Comparison of ENCODE assay signal across 22 mouse cellular contexts in the genomic region with DNA sequence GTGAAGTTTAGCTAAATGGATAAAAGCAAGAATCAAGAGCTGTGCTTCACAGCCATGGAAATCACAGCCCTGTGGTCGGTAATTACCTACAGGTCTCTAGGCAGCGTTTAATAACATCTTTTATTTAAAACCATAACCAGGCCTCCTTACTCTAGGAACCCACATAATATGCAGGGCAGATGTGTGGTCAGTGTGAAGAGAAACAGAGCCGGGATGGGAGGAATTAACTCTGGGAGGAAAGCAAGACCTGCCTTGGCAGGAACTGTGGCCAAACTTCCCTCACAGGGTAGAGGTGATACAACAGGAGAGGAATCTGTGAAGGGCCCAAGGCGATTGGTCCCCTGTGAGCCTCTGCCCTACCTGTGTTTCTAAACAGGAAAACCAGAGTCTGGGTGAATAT.
A peak's percentile ranks its signal among the peaks of the same experiment; 100 is the strongest.
DNase-seq lines count a peak whose midpoint lies in the region; ATAC-seq and TF ChIP-seq lines count a peak whose summit lies in the region.
"Had no signal": no experiment of that assay in that cellular context is flagged by ENCODE, and none has a peak within 500 bp of the region (broad histone marks: within the 10 kb centered on the region; RNA-seq: fewer than 3 reads in every experiment).

No protein-coding gene starts in this region.

- H3K9ac ChIP-seq in forebrain, embryonic 15.5 days (replicated peaks), result no peak overlapping the region
- no peak overlapping the region for H3K9ac ChIP-seq in embryonic facial prominence, embryonic 13.5 days
- no peak overlapping the region for H3K9ac ChIP-seq in limb, embryonic 12.5 days (replicated peaks)
- H3K9ac ChIP-seq: neural tube, embryonic 13.5 days had no signal

- DNase-seq in forebrain, embryonic 10.5 days (ENCODE audit: extremely low spot score, low spot score), result no peak
- DNase-seq in layer of hippocampus, adult 2 months (ENCODE audit: low spot score in 2 of 2), result no peak
- DNase-seq in layer of hippocampus, postnatal 10 days (ENCODE audit: low spot score in 2 of 2), result no peak
- DNase-seq in left cerebral cortex, adult 11 months (ENCODE audit: low spot score), result no peak
- DNase-seq in right cerebral cortex, adult 18-20 months, result no peak
- DNase-seq: adrenal gland, postnatal 10 days; cerebellum, postnatal 10 days; gastrocnemius, postnatal 25 days; heart, adult 2 months; heart, postnatal 36 days; kidney, adult 8-10 months; kidney, postnatal 14 days; left cerebral cortex, postnatal 4 days; spleen, adult 18-20 months; thymus, postnatal 25 days had no signal

- H3K36me3 ChIP-seq in forebrain, embryonic 10.5 days (replicated peaks), result peaks cover 43% of the 10 kb centered on the region
- no peaks in the 10 kb centered on the region for H3K36me3 ChIP-seq in forebrain, embryonic 15.5 days
- no peaks in the 10 kb centered on the region for H3K36me3 ChIP-seq in embryonic facial prominence, embryonic 13.5 days
- H3K36me3 ChIP-seq in limb, embryonic 12.5 days, result no peaks in the 10 kb centered on the region
- H3K36me3 ChIP-seq: neural tube, embryonic 13.5 days had no signal

- peak overlapping the region; percentile 94 for H3K27ac ChIP-seq in forebrain, embryonic 10.5 days
- no peak overlapping the region for H3K27ac ChIP-seq in forebrain, embryonic 15.5 days (replicated peaks)
- H3K27ac ChIP-seq in layer of hippocampus, adult 2 months, result peak overlapping the region; percentile 36; the same call in 1 of the 2 replicates
- peak overlapping the region; percentile 28; the same call in 1 of the 2 replicates for H3K27ac ChIP-seq in embryonic facial prominence, embryonic 13.5 days
- H3K27ac ChIP-seq in limb, embryonic 12.5 days, result peak overlapping the region; percentile 77
- H3K27ac ChIP-seq: heart, adult 2 months; left cerebral cortex, adult 2 months had no signal

- H3K27me3 ChIP-seq in forebrain, embryonic 10.5 days (ENCODE audit: poor library complexity, severe bottlenecking), result no peaks in the 10 kb centered on the region
- H3K27me3 ChIP-seq in forebrain, embryonic 15.5 days, result no peaks in the 10 kb centered on the region
- no peaks in the 10 kb centered on the region for H3K27me3 ChIP-seq in embryonic facial prominence, embryonic 13.5 days
- no peaks in the 10 kb centered on the region for H3K27me3 ChIP-seq in limb, embryonic 12.5 days
- H3K27me3 ChIP-seq: neural tube, embryonic 13.5 days; Patski had no signal

- no peak for TF ChIP-seq CTCF in layer of hippocampus, adult 2 months (conservative IDR thresholded peaks at IDR 0.05)

- no peaks in the 10 kb centered on the region for H3K9me3 ChIP-seq in forebrain, embryonic 10.5 days
- no peaks in the 10 kb centered on the region for H3K9me3 ChIP-seq in forebrain, embryonic 15.5 days
- H3K9me3 ChIP-seq in embryonic facial prominence, embryonic 13.5 days, result no peaks in the 10 kb centered on the region
- no peaks in the 10 kb centered on the region for H3K9me3 ChIP-seq in limb, embryonic 12.5 days
- H3K9me3 ChIP-seq: neural tube, embryonic 13.5 days had no signal

- WGBS in forebrain, embryonic 10.5 days, result 84% methylated on average over 4 of the region's 4 CpGs
- 77% methylated on average over 4 of the region's 4 CpGs for WGBS in forebrain, embryonic 15.5 days
- 49% methylated on average over 4 of the region's 4 CpGs for WGBS in embryonic facial prominence, embryonic 13.5 days
- 48% methylated on average over 4 of the region's 4 CpGs for WGBS in limb, embryonic 12.5 days

- no peak for ATAC-seq in forebrain, embryonic 15.5 days (replicated peaks)
- ATAC-seq in embryonic facial prominence, embryonic 13.5 days (ENCODE audit: insufficient number of reproducible peaks, insufficient read depth, low FRiP score, low TSS enrichment, low read depth), result no peak; the same call in 1 of the 2 replicates
- ATAC-seq in limb, embryonic 12.5 days (ENCODE audit: insufficient number of reproducible peaks, insufficient read depth, low FRiP score, low TSS enrichment, low read depth), result peak; percentile 72
- ATAC-seq: lung, postnatal 0 days; Patski had no signal

- H3K4me2 ChIP-seq in forebrain, embryonic 15.5 days (replicated peaks), result no peak overlapping the region
- no peak overlapping the region for H3K4me2 ChIP-seq in embryonic facial prominence, embryonic 13.5 days
- H3K4me2 ChIP-seq in limb, embryonic 12.5 days, result no peak overlapping the region
- H3K4me2 ChIP-seq: neural tube, embryonic 13.5 days had no signal

- no peak overlapping the region for H3K4me3 ChIP-seq in forebrain, embryonic 10.5 days
- H3K4me3 ChIP-seq in forebrain, embryonic 15.5 days, result no peak overlapping the region
- H3K4me3 ChIP-seq in layer of hippocampus, adult 2 months, result no peak overlapping the region
- no peak overlapping the region for H3K4me3 ChIP-seq in embryonic facial prominence, embryonic 13.5 days
- no peak overlapping the region for H3K4me3 ChIP-seq in limb, embryonic 12.5 days (replicated peaks)
- H3K4me3 ChIP-seq: heart, adult 2 months; left cerebral cortex, adult 2 months; neural tube, embryonic 13.5 days had no signal

- peaks cover 69% of the 10 kb centered on the region for H3K4me1 ChIP-seq in forebrain, embryonic 10.5 days
- H3K4me1 ChIP-seq in forebrain, embryonic 15.5 days, result peaks cover 72% of the 10 kb centered on the region
- H3K4me1 ChIP-seq in embryonic facial prominence, embryonic 13.5 days, result peaks cover 44% of the 10 kb centered on the region
- H3K4me1 ChIP-seq in limb, embryonic 12.5 days (replicated peaks), result peaks cover 38% of the 10 kb centered on the region
